Mouse (Mus musculus) heart, postnatal 0 days (tissue): ENCODE data around the gene Thtpa. TPM values are rescaled to one million over a fixed set of nuclear protein-coding genes. Genes with fewer than 3 reads are reported as not detected.

Experiments used
- ATAC-seq: fragments of 200-750 bp; cut with Nextera tagmentation; 2 replicates; pipeline ENCODE4 v1.8.0; 2017; ENCODE audit warnings: low read depth, moderate number of reproducible peaks, moderate library complexity; ENCODE audit not compliant: insufficient read depth
- DNase-seq: peaks from one replicate; pipeline ENCODE4 v3.0.0-alpha.2; 2016; ENCODE audit warnings: low spot score
- H3K27ac ChIP-seq: fragments of 300-500 bp; sonication (generic); 2 replicates; pipeline ENCODE4 v1.5.1; 2014; ENCODE audit warnings: low read depth, mild to moderate bottlenecking
- H3K27me3 ChIP-seq: fragments of 300-500 bp; sonication (generic); 2 replicates; pipeline ENCODE4 v1.6.1; 2014; ENCODE audit warnings: low read length, mixed read lengths; ENCODE audit not compliant: control insufficient read depth, insufficient read depth
- H3K36me3 ChIP-seq: fragments of 300-500 bp; sonication (generic); replicated peaks from 2 replicates; pipeline ENCODE4 v1.6.1; 2014; ENCODE audit warnings: low read length, mixed read lengths; ENCODE audit not compliant: control insufficient read depth, insufficient read depth
- H3K4me1 ChIP-seq: fragments of 300-500 bp; sonication (generic); 2 replicates; pipeline ENCODE4 v1.6.1; 2014; ENCODE audit warnings: antibody characterized with exemption; ENCODE audit not compliant: control insufficient read depth, insufficient read depth
- H3K4me2 ChIP-seq: fragments of 300-500 bp; sonication (generic); 2 replicates; pipeline ENCODE4 v1.6.1; 2014; ENCODE audit warnings: low read depth, mild to moderate bottlenecking, low read length, moderate library complexity
- H3K4me3 ChIP-seq: fragments of 300-500 bp; sonication (generic); 2 replicates; pipeline ENCODE4 v1.5.1; 2014; ENCODE audit warnings: low read depth, low read length
- H3K9ac ChIP-seq: fragments of 300-500 bp; sonication (generic); replicated peaks from 2 replicates; pipeline ENCODE4 v1.6.1; 2014; ENCODE audit warnings: low read depth, low read length, mixed read lengths
- H3K9me3 ChIP-seq: fragments of 300-500 bp; sonication (generic); replicated peaks from 2 replicates; pipeline ENCODE4 v1.6.1; 2016; ENCODE audit warnings: low read length; ENCODE audit not compliant: control insufficient read depth
- CTCF ChIP-seq: IDR thresholded peaks from 2 replicates; pipeline ENCODE4 v1.5.1; 2016; ENCODE audit warnings: antibody characterized with exemption, control low read depth, low read depth
- EP300 ChIP-seq: IDR thresholded peaks from 2 replicates; pipeline ENCODE4 v1.6.1; 2016; ENCODE audit warnings: antibody characterized with exemption, low read depth
- WGBS: fragments of 180-500 bp; shearing (Covaris S2); extraction: QIAGEN DNeasy Blood & Tissue Kit; methylation state at CpG from one replicate; pipeline ENCODE4 v1.1.7; 2014; 5-methylcytosine and 5-hydroxymethylcytosine counted together
- polyA plus RNA-seq: library from polyadenylated mRNA; unstranded; fragments of >200 nt; fragmentation: Nextera tagmentation; extraction: Ambion mirVana; gene quantifications from 2 replicates; pipeline ENCODE4 v1.2.1, GENCODE M21; 2015
- total RNA-seq: library from RNA; depleted of rRNA; stranded (reverse); fragments of >200 nt; gene quantifications from 2 replicates; pipeline ENCODE4 v1.2.3, GENCODE M21; 2014; ENCODE audit warnings: low replicate concordance

Gene Thtpa
- total and polyA plus RNA-seq, 2 experiments from 2014 or later, result 13.4 to 17.7 TPM

GRCm38 (mm10) chr14:55054191-55054749 is 40.3 kb upstream of the Thtpa start:
- no peak overlapping the region for H3K27ac ChIP-seq
- no peaks in the 10 kb centered on the region for H3K9me3 ChIP-seq
- no peak overlapping the region for H3K4me3 ChIP-seq
- 74% methylated on average over 10 of the region's 10 CpGs for WGBS
- no peak for DNase-seq
- H3K36me3 ChIP-seq, result no peaks in the 10 kb centered on the region
- TF ChIP-seq CTCF, result no peak
- no peak for TF ChIP-seq EP300
- 0 out of 2 replicates have a peak, but pooled peaks cover 3% of the 10 kb centered on the region for H3K4me1 ChIP-seq
- no peak for ATAC-seq
- no peak overlapping the region for H3K9ac ChIP-seq
- no peak overlapping the region for H3K4me2 ChIP-seq
- H3K27me3 ChIP-seq, result no peaks in the 10 kb centered on the region

- Histone ChIP-seq H3K4me2 (no peak overlapping the region), H3K36me3 (no peaks in the 10 kb centered on the region), H3K27me3 (no peaks in the 10 kb centered on the region), H3K9me3 (no peaks in the 10 kb centered on the region), H3K27ac (no peak overlapping the region), H3K4me1 (peaks cover 7% of the 10 kb centered on the region; the same call in 1 of the 2 replicates), H3K4me3 (no peak overlapping the region), H3K9ac (no peak overlapping the region)
- WGBS, result 51% methylated on average over 11 of the region's 11 CpGs
- no peak for TF ChIP-seq CTCF
- TF ChIP-seq EP300, result 0 out of 2 replicates have a peak, but pooled peaks have one; percentile 21
- peak; percentile 82 for ATAC-seq
- peak; percentile 51 for DNase-seq
Measured at GRCm38 (mm10) chr14:55055167-55055834, 39.3 kb upstream of the Thtpa start.

GRCm38 (mm10) chr14:55059009-55059408 is 35.6 kb upstream of the Thtpa start:
- H3K4me3 ChIP-seq, result no peak overlapping the region
- H3K4me1 ChIP-seq, result peaks cover 15% of the 10 kb centered on the region; the same call in 1 of the 2 replicates
- TF ChIP-seq EP300, result no peak
- no peak for TF ChIP-seq CTCF
- H3K27me3 ChIP-seq, result 0 out of 2 replicates have a peak, but pooled peaks cover 7% of the 10 kb centered on the region
- no peaks in the 10 kb centered on the region for H3K9me3 ChIP-seq
- no peak overlapping the region for H3K27ac ChIP-seq
- H3K4me2 ChIP-seq, result no peak overlapping the region
- H3K36me3 ChIP-seq, result no peaks in the 10 kb centered on the region
- no peak for DNase-seq
- ATAC-seq, result no peak
- 68% methylated on average over 1 of the region's 1 CpGs for WGBS
- H3K9ac ChIP-seq, result no peak overlapping the region

DNA sequence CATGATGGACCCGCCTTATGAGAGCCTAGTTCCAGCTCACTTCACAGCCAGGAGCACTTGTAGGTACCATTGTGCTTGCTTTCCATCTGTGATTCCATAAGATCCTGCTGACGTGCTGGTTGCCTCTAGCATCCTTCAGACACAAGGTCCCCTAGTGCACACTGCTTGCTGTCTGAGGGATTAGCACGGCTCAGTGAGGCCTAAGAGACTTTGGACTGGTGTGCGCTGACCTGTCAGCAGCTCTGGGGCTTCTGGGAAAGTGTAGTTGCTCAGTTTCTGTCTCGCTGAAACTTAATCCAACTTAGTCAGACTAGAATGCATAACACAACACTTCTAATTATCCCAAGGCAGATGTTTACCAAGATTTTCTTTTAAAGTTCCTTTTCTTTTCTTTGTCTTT is 34.7 kb upstream of the Thtpa start:
- no peak overlapping the region for H3K9ac ChIP-seq
- WGBS, result 54% methylated on average over 5 of the region's 5 CpGs
- TF ChIP-seq CTCF, result no peak
- TF ChIP-seq EP300, result no peak
- H3K27ac ChIP-seq, result no peak overlapping the region
- H3K4me2 ChIP-seq, result no peak overlapping the region
- ATAC-seq (no peak), DNase-seq (no peak)
- H3K9me3 ChIP-seq, result no peaks in the 10 kb centered on the region
- H3K36me3 ChIP-seq, result no peaks in the 10 kb centered on the region
- H3K27me3 ChIP-seq, result 0 out of 2 replicates have a peak, but pooled peaks cover 10% of the 10 kb centered on the region
- H3K4me1 ChIP-seq, result peaks cover 15% of the 10 kb centered on the region; the same call in 1 of the 2 replicates
- no peak overlapping the region for H3K4me3 ChIP-seq

DNA sequence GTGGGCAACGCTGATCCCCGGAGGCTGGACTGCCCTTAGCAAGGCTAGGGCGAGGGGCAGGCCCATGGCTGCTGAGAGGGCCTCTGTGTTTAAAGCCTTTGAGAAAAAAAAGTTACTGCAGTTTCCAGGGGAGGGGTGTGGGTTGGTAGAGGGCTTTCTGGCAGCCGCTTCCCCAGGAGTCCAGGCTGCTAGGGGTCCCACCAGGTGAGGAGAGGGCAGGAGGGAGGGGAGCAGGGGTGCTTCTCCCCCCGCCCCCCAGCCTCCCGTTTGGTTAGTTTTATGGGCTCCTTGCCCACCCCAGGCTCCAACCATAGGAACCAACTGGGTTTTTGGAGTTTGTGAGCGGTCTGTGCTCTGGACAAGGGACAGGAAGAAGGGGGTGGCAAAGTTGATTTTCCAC is 32.7 kb upstream of the Thtpa start:
- no peak for TF ChIP-seq EP300
- no peak for TF ChIP-seq CTCF
- Histone ChIP-seq H3K4me2 (no peak overlapping the region), H3K27me3 (0 out of 2 replicates have a peak, but pooled peaks cover 10% of the 10 kb centered on the region), H3K27ac (no peak overlapping the region), H3K36me3 (no peaks in the 10 kb centered on the region; the same call in 1 of the 2 replicates), H3K4me3 (no peak overlapping the region), H3K9ac (no peak overlapping the region), H3K9me3 (no peaks in the 10 kb centered on the region), H3K4me1 (peaks cover 15% of the 10 kb centered on the region; the same call in 1 of the 2 replicates)
- ATAC-seq, result no peak
- 66% methylated on average over 7 of the region's 7 CpGs for WGBS
- DNase-seq, result no peak
